17 mouse cellular contexts compared by ENCODE assay signal in genomic region chr8:57702407-57703113, GRCm38 (mm10). TPM values are rescaled to one million over a fixed set of nuclear protein-coding genes. Genes with fewer than 3 reads are reported as not detected.
A peak's percentile ranks its signal among the peaks of the same experiment; 100 is the strongest.
DNase-seq lines count a peak whose midpoint lies in the region; ATAC-seq and TF ChIP-seq lines count a peak whose summit lies in the region.
"Had no signal": no experiment of that assay in that cellular context is flagged by ENCODE, and none has a peak within 500 bp of the region (broad histone marks: within the 10 kb centered on the region; RNA-seq: fewer than 3 reads in every experiment).

No protein-coding gene starts in this region.

- H3K36me3 ChIP-seq in CH12.LX (replicated peaks in 1 of 2; ENCODE audit: control insufficient read depth in 1 of 2, insufficient read depth in 1 of 2, low read length in 1 of 2), result no peaks in the 10 kb centered on the region
- H3K36me3 ChIP-seq: G1E; hindbrain, embryonic 13.5 days had no signal

- in situ Hi-C loops in CH12.LX (cut with MboI; ENCODE audit: low pct_ligation_motif_present, low pct_unique_long_range_greater_than_20kb, low sequenced_read_pairs), result no loop called here

- H3K4me1 ChIP-seq in CH12.LX (ENCODE audit: control insufficient read depth in 1 of 2, insufficient read depth in 2 of 2), result peaks cover 2 to 11% of the 10 kb centered on the region in 2 experiments; a peak in 2 of 4 replicates
- H3K4me1 ChIP-seq: hindbrain, embryonic 13.5 days had no signal

- DNase-seq in heart, postnatal 10 days, result peak; percentile 20 to 28
- DNase-seq in heart, adult 8-10 months (ENCODE audit: low spot score), result no peak
- DNase-seq in CH12.LX (ENCODE audit: extremely low read depth) (peak; percentile 24), MN1 (ENCODE audit: low spot score) (peak; percentile 70)
- DNase-seq in cerebellum, postnatal 4 days (ENCODE audit: low spot score in 2 of 2), result no peak
- DNase-seq in retina, embryonic 14.5 days (ENCODE audit: low spot score), result no peak
- no peak for DNase-seq in testis, postnatal 10 days (ENCODE audit: low spot score)
- DNase-seq: adrenal gland, adult 8-10 months; cerebellum, postnatal 10 days; kidney, postnatal 14 days; lung, embryonic 14.5 days; thymus, postnatal 14 days had no signal

- intact Hi-C loops in heart, postnatal 10 days (cut with DNase I), result no loop called here

- H3K9me3 ChIP-seq in CH12.LX (replicated peaks; ENCODE audit: low read length), result peaks cover 6% of the 10 kb centered on the region
- H3K9me3 ChIP-seq: G1E; hindbrain, embryonic 13.5 days had no signal

- no peak overlapping the region for H3K4me2 ChIP-seq in CH12.LX (ENCODE audit: insufficient read depth, low read depth, poor library complexity, severe bottlenecking)
- H3K4me2 ChIP-seq: hindbrain, embryonic 13.5 days; lung, embryonic 14.5 days had no signal

- dilution Hi-C loops in CH12.LX (cut with MboI; ENCODE audit: extremely low pct_ligation_motif_present, extremely low pct_unique_long_range_greater_than_20kb, low sequenced_read_pairs), result no loop called here

- H3K79me2 ChIP-seq in CH12.LX (replicated peaks; ENCODE audit: control insufficient read depth, extremely low read depth, insufficient read depth, poor library complexity, severe bottlenecking), result no peaks in the 10 kb centered on the region

- TF ChIP-seq RAD21 in CH12.LX (IDR thresholded peaks at IDR 0.05; ENCODE audit: low read depth, low read length), result no peak

- TF ChIP-seq POLR2A in CH12.LX (IDR thresholded peaks at IDR 0.05; ENCODE audit: low read depth, low read length), result no peak

- H3K4me3 ChIP-seq in CH12.LX (replicated peaks in 1 of 3; ENCODE audit: low read depth in 2 of 3, low read length in 2 of 3, poor library complexity in 1 of 3), result no peak overlapping the region
- H3K4me3 ChIP-seq: hindbrain, embryonic 13.5 days had no signal

- no peak for TF ChIP-seq CTCF in CH12.LX (conservative IDR thresholded peaks at IDR 0.05 in 1 of 2, IDR thresholded peaks at IDR 0.05 in 1 of 2; ENCODE audit: low read depth in 2 of 2, low read length in 2 of 2)

- peak; percentile 63 for ATAC-seq in megakaryocyte progenitor cell, adult 5-6 weeks (replicated peaks; ENCODE audit: poor library complexity)
- ATAC-seq: forebrain, embryonic 16.5 days; midbrain, embryonic 16.5 days had no signal

- no peak overlapping the region for H3K27ac ChIP-seq in CH12.LX (ENCODE audit: insufficient read depth, low read depth)
- H3K27ac ChIP-seq: hindbrain, embryonic 13.5 days had no signal

- no peak overlapping the region for H3K9ac ChIP-seq in CH12.LX (ENCODE audit: insufficient read depth, low read depth)
- H3K9ac ChIP-seq: hindbrain, embryonic 13.5 days; lung, embryonic 14.5 days had no signal

- TF ChIP-seq EP300 in CH12.LX (IDR thresholded peaks at IDR 0.05; ENCODE audit: low read length), result no peak

- H3K27me3 ChIP-seq in CH12.LX (replicated peaks), result no peaks in the 10 kb centered on the region
- H3K27me3 ChIP-seq: hindbrain, embryonic 13.5 days had no signal

TF ChIP-seq in CH12.LX, 34 proteins besides CTCF, POLR2A, EP300 and RAD21:
- TF ChIP-seq ZNF384 (IDR thresholded peaks at IDR 0.05; ENCODE audit: low read depth, low read length), result 0 out of 2 replicates have a peak, but pooled peaks have one; percentile 14
- no peak for TF ChIP-seq POLR2AphosphoS2 (IDR thresholded peaks at IDR 0.05; ENCODE audit: low read depth, low read length)

RNA-seq across cellular contexts. Expression of gene Galnt7, which starts 49.7 kb away (rescaled TPM):
- 1 to 10 TPM; 5.7 to 6.5 TPM for total RNA-seq in heart, postnatal 10 days (2021)
- total RNA-seq in heart, adult 8-10 months (2022), result 1 to 10 TPM; 3.9 to 5.2 (median 4.9) TPM
- total RNA-seq in CH12.LX (2012; rRNA removed) (25.5 and 26.7 TPM in 2 replicates), CH12.LX (2014; rRNA removed) (32.7 and 37.6 TPM in 2 replicates)
- 33.5 and 37.3 TPM in 2 replicates for polyA plus RNA-seq in CH12.LX (2012; ENCODE audit: insufficient read length, low read depth)
- 15.5 and 15.9 TPM in 2 replicates for total RNA-seq in megakaryocyte progenitor cell, adult 5-6 weeks (2015)
- total RNA-seq in megakaryocyte progenitor cell, adult 5-6 weeks (2017), result 17.9 and 20.4 TPM in 2 replicates

Comparison
In these comparisons a context has a peak if more than half of its experiments do, and no peak if none do; other contexts are left out.
1. DNase-seq: peak in heart, postnatal 10 days (2 of 2), CH12.LX (single experiment) and MN1 (single experiment); none in heart, adult 8-10 months (single experiment), cerebellum, postnatal 4 days (0 of 2), retina, embryonic 14.5 days (single experiment) and testis, postnatal 10 days (single experiment).